Mouse (Mus musculus): ENCODE results near the gene Zmynd19. TPM values are rescaled to one million over a fixed set of nuclear protein-coding genes. Genes with fewer than 3 reads are reported as not detected.

Gene Zmynd19
- total RNA-seq, 1 experiment from 2014 or later: 53.3 TPM

GRCm38 (mm10) chr2:24996471-24996870 is 46.9 kb downstream of the Zmynd19 start:
- no peak for ATAC-seq (replicated peaks in 1 of 2; ENCODE audit: insufficient read depth in 1 of 2, low FRiP score in 2 of 2, low TSS enrichment in 1 of 2, low read depth in 1 of 2, poor library complexity in 2 of 2, severe bottlenecking in 2 of 2)

GRCm38 (mm10) chr2:25000544-25001235 is 51.1 kb downstream of the Zmynd19 start:
- ATAC-seq (replicated peaks in 1 of 2; ENCODE audit: insufficient read depth in 1 of 2, low FRiP score in 2 of 2, low TSS enrichment in 1 of 2, low read depth in 1 of 2, poor library complexity in 2 of 2, severe bottlenecking in 2 of 2): peak in 1 of 2 experiments; percentile 45; a peak in 1 of 4 replicates

GRCm38 (mm10) chr2:25003946-25004786 is 54.6 kb downstream of the Zmynd19 start:
- ATAC-seq (replicated peaks in 1 of 2; ENCODE audit: insufficient read depth in 1 of 2, low FRiP score in 2 of 2, low TSS enrichment in 1 of 2, low read depth in 1 of 2, poor library complexity in 2 of 2, severe bottlenecking in 2 of 2): no peak

- no peak for ATAC-seq (replicated peaks in 1 of 2; ENCODE audit: insufficient read depth in 1 of 2, low FRiP score in 2 of 2, low TSS enrichment in 1 of 2, low read depth in 1 of 2, poor library complexity in 2 of 2, severe bottlenecking in 2 of 2)
Measured at GRCm38 (mm10) chr2:25006767-25007166, 57.2 kb downstream of the Zmynd19 start.

GRCm38 (mm10) chr2:25008250-25008649 is 58.7 kb downstream of the Zmynd19 start:
- 0 out of 4 replicates have a peak, but pooled peaks of 1 of the 2 experiments have one; percentile 17 for ATAC-seq (replicated peaks in 1 of 2; ENCODE audit: insufficient read depth in 1 of 2, low FRiP score in 2 of 2, low TSS enrichment in 1 of 2, low read depth in 1 of 2, poor library complexity in 2 of 2, severe bottlenecking in 2 of 2)

Other genes with a start within 250 kb of the Zmynd19 start
- gene Cacna1b, start 186.6 kb upstream of the Zmynd19 start, total RNA-seq (2017): 0.13 TPM in 1 of 2 replicates, not detected in the other
- gene Ehmt1, start 30.2 kb upstream of the Zmynd19 start, total RNA-seq (2017): 136 and 149 TPM in 2 replicates
- gene Arrdc1, start 14.5 kb upstream of the Zmynd19 start, total RNA-seq (2017): 89.9 and 103 TPM in 2 replicates
- 22.3 and 28.9 TPM in 2 replicates for gene Dph7, start 12.6 kb downstream of the Zmynd19 start, total RNA-seq (2017)
- gene Mrpl41, start 25.3 kb downstream of the Zmynd19 start, total RNA-seq (2017): 67.4 and 81.5 TPM in 2 replicates
- gene Pnpla7, start 26.2 kb downstream of the Zmynd19 start, total RNA-seq (2017): 41.2 and 70.3 TPM in 2 replicates
- gene Nsmf, start 104.6 kb downstream of the Zmynd19 start, total RNA-seq (2017): 16.0 and 28.9 TPM in 2 replicates
- not detected in 2 replicates for gene Entpd8, start 130.5 kb downstream of the Zmynd19 start, total RNA-seq (2017)
- gene Noxa1, start 145.4 kb downstream of the Zmynd19 start, total RNA-seq (2017): 1.0 TPM in 1 of 2 replicates, not detected in the other
- 2.6 and 4.4 TPM in 2 replicates for gene Nrarp, start 231.0 kb downstream of the Zmynd19 start, total RNA-seq (2017)
- 30.0 and 33.3 TPM in 2 replicates for gene Tor4a, start 247.1 kb downstream of the Zmynd19 start, total RNA-seq (2017)